Mouse (Mus musculus) heart, postnatal 4 days (tissue): ENCODE measurements around the gene Snx27. TPM values are rescaled to one million over a fixed set of nuclear protein-coding genes. Genes with fewer than 3 reads are reported as not detected.

ENCODE experiments used
- DNase-seq: peaks from one replicate; pipeline ENCODE4 v3.0.0; 2021
- total RNA-seq, 2 experiments: library from RNA; stranded (reverse); gene quantifications; 2 replicates each; pipeline ENCODE4 v1.2.3; 2021

Snx27 gene
- total RNA-seq, 2 experiments from 2014 or later = 31.8 to 31.9 TPM

DNA sequence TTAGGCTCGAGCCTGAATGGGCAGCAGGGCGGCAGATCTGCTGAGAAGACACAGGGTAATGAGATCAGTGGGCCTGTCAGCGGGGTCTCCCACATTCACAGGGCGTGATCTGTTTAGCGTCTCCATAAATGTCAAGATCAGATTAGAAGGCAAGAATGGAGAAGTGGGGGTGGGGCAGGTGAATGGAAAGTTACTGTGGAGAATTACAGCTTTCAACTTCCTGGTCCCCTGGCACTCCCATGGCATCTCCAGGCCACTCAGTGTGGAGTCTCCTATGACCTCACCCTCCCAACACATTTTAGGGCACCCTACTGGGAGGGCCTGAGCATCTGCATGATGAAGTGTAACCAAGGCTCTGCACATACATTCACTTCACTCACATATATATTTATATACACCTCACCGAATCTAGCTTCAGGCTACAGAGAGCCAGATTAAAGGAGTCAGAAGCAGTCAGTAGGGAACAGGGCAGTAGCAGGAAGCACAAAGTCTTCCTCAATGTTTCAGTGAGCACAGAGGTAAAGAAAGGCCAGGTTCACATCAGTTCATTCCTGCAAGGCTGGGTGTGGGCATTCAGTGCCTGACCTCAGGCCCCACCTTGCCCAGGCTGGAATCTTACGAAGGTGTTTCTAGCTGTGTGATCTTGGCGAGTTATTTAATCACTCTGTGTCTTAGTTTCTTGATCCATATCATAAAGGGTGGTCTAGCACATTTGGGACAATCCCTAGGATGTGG lies 106.0 kb downstream of the Snx27 start:
- no peak for DNase-seq

DNA sequence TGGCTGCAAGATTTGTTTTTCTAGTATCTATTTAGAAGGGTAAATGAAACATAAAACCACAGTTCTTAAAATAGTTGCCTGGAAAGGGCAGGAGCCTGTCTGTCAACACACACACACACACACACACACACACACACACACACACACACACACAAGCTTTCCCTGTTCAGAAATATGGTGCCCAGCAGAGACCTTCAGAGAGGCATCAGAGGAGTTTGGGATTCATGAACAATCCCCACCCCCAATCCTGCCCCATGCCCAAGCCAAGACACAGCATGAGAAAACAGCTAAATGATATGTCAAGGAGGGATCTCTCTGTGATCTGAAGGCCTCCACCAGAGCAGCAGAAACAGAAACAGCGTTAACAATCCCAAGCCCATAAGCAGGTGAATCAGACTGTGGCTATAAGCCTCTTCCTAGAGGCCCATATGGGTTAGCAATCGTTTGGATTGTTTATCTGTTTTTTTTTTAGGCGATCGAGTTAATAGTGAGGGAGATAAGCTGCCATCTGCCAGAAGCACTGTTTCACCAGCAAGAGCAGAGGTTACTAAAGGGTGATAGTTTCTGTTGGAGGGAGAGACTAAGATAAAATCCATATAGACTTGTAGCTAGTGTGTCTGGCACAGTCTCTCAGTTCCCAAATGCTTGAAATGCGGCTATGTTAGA lies 108.8 kb downstream of the Snx27 start:
- no peak for DNase-seq

DNA sequence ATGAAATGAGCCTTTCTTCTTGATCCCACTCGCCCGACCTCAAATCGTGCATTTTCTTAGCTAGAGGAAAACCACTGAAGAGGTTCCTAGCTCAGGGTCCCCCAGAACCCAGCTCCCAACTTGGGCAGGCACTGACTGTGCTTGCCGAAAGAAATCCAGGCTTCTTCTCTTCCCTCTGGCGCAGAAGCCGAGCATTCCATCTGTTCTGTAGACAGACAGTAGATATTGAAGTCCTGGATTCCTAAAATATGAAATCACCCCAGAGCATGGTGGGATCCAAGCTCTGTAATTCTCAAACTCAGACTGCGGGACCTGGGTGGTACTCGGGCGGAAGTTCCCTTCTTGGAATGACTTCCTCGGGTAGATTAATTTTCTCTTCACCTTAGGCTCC lies 109.4 kb downstream of the Snx27 start:
- peak; percentile 15 for DNase-seq

DNA sequence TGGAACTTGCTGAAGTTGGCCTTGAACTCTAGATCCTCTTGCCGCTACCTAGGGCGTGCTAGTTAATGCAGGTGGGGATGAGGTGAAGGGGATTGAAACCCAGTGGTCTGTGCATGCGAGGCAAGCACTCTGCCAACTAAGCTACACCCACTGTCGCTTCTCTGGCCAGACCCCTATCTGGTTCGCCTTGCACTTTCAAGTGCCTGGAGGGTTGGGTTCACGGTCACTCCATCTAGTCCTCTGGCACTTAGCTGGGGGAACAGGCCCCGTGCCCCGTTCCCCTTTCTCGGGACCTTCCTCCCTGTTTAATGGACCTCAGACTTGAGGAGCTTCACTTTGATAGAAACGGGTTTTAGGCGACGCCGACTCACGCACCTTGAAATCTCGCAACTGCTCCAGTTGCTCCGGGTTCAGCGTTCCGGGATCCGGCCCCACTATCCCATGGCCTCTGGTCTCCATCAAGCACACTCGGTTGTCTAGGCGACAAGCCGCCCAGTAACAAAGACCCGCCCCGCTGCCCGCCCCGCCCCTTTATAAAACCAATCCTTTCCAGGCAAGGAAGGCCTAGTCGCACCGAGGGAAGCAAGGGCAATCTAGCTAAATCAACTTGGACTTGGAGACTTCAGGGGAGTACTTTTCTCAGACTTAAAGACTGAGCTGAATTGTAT lies 109.9 kb downstream of the Snx27 start:
- DNase-seq = peak; percentile 43

DNA sequence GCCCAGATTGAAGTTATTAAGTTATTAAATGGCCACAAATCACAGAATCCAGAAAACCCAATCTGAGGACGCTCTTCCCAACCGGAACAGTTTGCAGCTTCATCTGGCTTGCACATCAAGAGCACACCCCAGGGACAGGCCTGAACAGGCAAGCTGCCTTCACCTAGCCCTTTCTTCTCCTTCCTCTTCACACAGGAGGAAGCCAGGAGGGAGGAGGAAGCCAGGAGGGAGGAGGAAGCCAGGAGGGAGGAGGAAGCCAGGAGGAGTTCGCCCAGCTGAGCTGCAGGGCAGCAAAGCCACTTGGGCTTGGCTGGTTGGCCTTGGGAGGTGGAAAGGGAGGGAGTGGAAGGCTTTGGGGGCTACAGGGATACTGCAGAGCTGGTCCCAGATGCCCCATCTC lies 113.6 kb downstream of the Snx27 start:
- no peak for DNase-seq

DNA sequence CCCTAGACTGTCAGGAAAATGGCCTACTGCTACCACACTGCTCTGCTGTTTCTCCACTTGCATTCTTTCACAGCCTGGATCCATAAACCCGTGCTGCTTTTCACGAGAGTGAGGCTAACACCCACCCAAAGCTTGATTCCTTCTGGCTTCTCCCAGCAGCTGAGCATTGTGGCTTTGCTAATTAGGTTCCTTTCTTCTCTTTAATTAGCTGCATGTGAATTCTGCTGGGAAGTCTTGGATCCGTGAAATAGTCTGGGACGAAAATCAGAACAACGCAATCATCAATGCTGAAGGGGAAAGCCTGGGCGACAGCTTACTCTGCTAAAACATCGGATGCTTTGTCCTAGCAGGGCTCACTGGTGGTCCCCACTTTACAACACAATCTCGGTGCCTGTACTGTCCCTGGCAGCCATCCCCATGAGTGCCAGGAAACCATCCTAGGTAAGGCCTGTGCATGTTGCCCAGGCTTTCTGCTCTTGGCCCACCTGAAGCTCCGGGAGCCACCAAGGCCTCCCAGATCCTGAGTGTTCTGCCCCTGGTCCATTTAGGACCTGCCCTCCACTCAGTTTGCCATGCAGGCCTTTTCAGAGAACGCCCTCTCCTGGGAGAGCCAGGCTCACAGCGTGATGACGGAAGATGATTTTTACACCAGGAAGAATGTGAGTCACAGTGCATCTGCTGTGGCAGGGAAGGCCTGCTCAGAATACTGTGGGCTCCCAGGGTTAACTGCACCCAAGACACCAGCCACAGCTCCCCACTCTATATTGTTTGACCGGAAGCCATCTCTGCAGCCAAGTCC lies 116.7 kb downstream of the Snx27 start:
- DNase-seq = no peak

DNA sequence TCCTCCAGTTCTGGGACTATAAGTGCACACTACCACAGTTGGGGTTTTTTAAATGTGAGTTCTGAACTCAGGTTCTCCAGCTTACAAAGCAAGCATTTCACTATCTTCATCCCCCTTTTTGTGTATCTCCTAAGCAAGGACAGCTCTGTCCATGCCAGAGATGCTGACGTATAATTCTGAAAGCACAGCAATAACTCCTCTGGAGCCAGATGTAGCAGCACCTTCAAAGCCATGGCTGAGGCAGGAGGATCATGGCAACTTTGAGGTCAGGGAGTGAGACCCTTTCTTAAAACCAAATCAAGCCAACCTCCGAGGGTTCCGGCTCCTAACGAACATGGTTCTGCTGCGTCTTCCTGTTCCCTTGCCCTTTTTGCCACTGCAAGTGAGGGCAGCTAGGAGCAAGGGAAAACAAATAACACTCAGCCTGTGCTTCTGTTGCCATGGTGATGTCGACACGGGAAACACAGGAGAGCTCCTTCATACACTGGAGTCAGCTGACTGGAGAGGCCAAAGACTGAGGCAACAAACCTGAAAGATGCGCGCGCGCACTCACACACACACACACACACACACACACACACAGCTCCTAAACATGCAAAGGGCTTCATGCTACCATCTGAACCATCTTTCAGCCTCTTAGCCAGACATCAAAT lies 118.5 kb downstream of the Snx27 start:
- DNase-seq = no peak

DNA sequence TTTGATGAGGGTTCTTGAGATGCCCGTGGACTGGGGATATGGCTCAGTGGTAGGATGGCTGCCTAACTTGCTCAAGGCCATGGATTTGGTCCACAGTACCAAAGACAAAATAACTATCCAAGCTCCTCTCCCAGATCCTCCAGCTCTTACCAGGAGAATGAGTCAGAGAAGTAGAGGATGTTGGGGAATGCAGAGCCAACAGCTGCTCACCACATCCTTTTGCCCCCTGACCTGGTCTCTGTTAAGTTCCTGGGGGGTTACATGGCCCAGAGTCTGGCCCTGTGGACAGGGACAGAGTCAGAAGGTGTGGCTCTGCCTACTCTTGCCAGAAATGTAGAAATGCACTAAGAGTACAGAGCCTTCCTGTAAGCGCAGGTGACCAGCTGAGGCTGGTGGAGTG lies 122.7 kb downstream of the Snx27 start:
- no peak for DNase-seq

DNA sequence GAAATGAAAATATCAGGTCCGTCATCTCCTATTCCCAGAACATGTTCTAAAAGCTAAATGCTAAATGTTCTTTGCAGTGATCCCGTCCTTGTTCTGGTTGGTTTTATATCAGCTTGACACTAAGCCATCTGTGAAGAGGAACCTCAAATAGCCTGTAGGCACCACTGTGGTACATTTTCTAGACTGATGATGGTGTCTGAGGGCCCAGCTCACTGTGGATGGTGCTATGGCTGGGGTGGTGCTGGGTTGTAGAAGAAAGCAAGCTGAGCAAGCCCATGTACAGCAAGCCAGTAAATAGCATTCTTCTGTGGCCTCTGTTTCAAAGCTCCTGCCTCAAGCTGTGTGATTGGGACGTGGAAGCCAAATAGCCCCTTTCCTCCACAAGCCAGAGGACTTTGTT lies 125.5 kb downstream of the Snx27 start:
- DNase-seq = no peak

DNA sequence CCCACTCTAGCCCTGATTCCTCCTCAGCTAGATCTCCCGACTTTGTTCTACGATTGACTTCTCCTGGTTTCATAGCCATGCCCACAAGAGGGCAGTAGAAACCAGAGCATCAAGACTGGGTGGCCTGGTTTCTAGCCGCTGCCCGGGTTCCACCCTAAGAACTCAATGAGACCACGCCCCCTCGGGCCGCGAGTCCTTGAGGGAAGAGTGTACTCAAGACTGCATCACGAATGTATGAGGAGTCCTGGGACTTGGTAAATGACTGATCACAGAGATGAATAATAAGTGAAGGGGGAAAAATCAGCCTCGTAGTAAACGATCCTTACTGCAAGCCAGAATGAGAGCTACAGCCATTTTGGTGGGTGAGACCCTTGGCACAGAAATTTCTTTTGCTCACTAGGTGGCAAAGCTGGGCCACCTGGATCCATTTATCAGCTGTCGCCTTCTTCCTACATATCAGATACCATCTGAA lies 126.0 kb downstream of the Snx27 start:
- DNase-seq = peak; percentile 85

DNA sequence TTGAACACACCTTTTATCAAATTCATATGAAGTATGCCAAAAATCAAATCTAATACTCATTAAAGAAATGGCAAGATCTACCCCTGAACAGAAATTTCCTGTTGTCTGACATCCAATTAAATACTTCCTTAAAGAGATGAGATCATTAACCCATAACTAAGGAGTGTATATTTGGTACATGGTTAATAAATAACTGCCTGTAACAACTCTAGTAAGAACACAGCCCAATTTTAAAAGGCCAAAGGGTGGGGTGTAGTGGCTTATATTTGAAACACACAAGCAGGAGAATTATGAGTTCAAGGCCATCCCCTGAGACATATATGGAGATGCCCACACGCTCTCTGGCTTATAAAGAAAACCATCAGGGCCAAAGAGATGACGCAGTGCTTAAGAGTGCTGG lies 133.1 kb downstream of the Snx27 start:
- DNase-seq = no peak

Other genes starting within 250 kb of the Snx27 start
- gene Them5, start 240.6 kb downstream of the Snx27 start, total RNA-seq = not detected
- not detected for gene C2cd4d, start 220.3 kb downstream of the Snx27 start, total RNA-seq
- 10 to 100 TPM; 17.7 to 18.1 TPM for gene Rorc, start 209.9 kb downstream of the Snx27 start, total RNA-seq
- gene Lingo4, start 184.2 kb downstream of the Snx27 start, total RNA-seq = under 1 TPM in 1 of 2 experiments, not detected in 1; 0.11 TPM
- 1 to 10 TPM; 5.8 to 7.2 TPM for gene Tdrkh, start 169.4 kb downstream of the Snx27 start, total RNA-seq
- 10 to 100 TPM; 60.8 to 62.6 TPM for gene Mrpl9, start 139.4 kb downstream of the Snx27 start, total RNA-seq
- not detected for gene Oaz3, start 138.8 kb downstream of the Snx27 start, total RNA-seq
- under 1 TPM; 0.19 to 0.25 TPM for gene Celf3, start 104.4 kb downstream of the Snx27 start, total RNA-seq
- gene Riiad1, start 102.4 kb downstream of the Snx27 start, total RNA-seq = 1 to 10 TPM; 1.3 to 2.5 TPM
- not detected for gene Gm10972, start 60.4 kb upstream of the Snx27 start, total RNA-seq
- gene Tuft1, start 76.2 kb upstream of the Snx27 start, total RNA-seq = 10 to 100 TPM in 1 of 2 experiments, 1 to 10 TPM in 1; 8.1 to 10.2 TPM
- gene Selenbp2, start 110.8 kb upstream of the Snx27 start, total RNA-seq = 1 to 10 TPM; 6.7 to 7.1 TPM
- gene Cgn, start 203.8 kb upstream of the Snx27 start, total RNA-seq = under 1 TPM; 0.52 to 0.79 TPM